Mouse (Mus musculus) right cerebral cortex, postnatal 25 days (tissue): ENCODE measurements at regions not wholly inside any gene's neighbourhood (a gene's known extent, or its start where the extent isn't known, plus 50 kb on each side); places are given as distances from the start of the nearest gene placed in this dataset.
"Not testable (repeated sequence)": the region's sequence is repeated elsewhere in the genome, so short reads cannot be mapped to it uniquely, and the experiment has no call there.

ENCODE experiments used
- DNase-seq: peaks from one replicate; pipeline ENCODE4 v3.0.0; 2022

GRCm38 (mm10) chr4:153831251-153831650 is 125.8 kb upstream of the A430005L14Rik start:
- not testable (repeated sequence) for DNase-seq

GRCm38 (mm10) chr4:153832151-153832550 is 124.9 kb upstream of the A430005L14Rik start:
- no peak for DNase-seq

DNA sequence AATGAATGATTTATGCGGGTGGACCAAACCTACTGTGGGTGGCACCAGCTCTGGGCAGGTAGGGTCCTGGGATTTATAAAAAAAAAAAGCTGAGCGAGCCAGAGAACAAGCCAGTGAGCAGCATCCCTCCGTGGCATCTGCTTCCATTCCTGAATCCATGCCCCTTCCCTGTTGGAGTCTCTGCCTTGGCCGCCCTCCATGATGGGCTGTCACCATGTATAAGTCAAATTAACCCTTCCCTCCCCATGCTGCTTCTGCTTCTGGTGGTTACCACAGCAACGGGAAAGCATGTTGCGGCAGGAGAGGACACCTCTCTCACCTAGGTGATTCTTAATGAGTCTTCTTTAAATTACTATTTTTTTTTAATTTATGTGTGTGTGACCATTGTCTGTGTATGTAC is 112.3 kb upstream of the A430005L14Rik start:
- no peak for DNase-seq

DNA sequence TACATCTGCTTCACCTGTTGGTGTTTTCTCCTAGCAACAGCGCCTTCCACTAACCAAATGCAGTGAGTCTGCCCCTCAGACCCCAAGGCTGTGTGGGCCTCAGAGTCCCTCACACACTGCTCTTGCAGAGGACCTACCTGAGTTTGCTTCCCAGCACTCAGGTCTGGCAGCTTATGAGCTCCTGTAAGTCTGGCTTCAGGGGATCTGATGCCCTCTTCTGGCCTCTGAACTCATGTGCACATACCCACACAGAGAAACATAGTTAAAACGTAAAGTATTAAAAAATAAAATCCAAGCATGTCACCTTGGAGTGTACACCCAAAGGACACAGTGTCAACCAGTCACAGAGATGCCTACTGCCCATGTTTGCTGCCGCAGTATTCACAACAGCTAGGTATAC is 108.8 kb upstream of the A430005L14Rik start:
- no peak for DNase-seq

GRCm38 (mm10) chr4:153850186-153850585 is 106.9 kb upstream of the A430005L14Rik start:
- DNase-seq: no peak

GRCm38 (mm10) chr4:153854084-153854747 is 102.8 kb upstream of the A430005L14Rik start:
- no peak for DNase-seq

DNA sequence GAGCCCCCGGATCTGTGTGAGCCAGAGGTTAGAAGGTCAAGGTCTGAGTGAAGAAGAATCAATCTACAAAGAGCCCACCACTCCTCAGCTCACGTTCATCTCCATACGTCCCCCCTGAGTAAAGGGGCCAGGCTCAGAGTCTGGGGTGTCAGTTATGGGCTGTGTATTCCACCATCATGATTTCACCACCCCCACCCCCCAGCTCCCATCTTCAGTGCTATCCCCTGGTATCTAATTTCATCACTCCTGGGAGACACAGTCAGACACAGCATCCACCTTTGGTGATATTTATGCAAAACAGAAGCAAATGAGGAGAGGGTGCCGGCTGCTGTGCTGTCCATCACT is 102.3 kb upstream of the A430005L14Rik start:
- no peak for DNase-seq

GRCm38 (mm10) chr4:153861420-153861819 is 95.6 kb upstream of the A430005L14Rik start:
- DNase-seq: no peak

DNA sequence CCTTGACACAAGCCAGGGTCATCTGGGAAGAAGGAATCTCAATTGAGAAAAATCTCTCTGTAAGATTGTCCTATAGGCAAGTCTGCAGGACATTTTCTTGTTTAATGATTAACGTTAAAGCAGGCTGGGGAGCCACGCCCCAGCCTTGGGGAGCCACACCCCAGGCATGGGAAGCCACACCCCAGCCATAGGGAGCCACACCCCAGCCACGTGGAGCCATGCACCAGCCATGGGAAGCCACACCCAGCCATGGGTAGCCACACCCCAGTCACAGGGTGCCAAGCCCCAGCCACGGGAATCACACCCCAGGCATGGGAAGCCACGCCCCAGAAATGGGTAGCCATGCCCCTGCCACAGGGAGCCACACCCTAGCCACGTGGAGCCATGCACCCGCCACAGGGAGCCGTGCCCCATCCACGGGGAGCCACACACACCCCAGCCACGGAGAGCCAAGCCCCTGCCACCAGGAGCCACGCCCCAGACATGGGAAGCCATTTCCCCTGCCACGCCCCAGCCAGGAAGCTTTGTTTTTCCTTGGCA is 94.8 kb upstream of the A430005L14Rik start:
- no peak for DNase-seq

DNA sequence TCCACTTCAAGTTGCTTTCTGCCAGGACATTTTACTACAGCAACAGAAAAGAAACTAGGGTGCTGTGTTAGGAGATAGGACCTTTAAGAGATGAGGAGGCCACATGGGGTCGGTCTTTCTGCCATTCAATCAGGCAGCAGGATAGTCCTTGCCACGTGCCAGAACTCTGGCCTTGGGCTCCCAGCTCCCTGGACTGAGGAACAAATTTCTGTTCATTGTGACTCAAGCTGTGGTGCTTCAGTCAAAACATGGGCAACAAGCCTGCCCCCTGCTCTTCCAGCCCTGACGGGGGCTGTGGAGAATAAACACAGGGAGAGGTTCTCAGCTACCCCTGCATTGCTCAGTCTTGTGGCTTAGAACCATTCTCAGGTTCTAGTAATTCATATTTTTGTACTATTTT is 84.7 kb upstream of the A430005L14Rik start:
- no peak for DNase-seq

DNA sequence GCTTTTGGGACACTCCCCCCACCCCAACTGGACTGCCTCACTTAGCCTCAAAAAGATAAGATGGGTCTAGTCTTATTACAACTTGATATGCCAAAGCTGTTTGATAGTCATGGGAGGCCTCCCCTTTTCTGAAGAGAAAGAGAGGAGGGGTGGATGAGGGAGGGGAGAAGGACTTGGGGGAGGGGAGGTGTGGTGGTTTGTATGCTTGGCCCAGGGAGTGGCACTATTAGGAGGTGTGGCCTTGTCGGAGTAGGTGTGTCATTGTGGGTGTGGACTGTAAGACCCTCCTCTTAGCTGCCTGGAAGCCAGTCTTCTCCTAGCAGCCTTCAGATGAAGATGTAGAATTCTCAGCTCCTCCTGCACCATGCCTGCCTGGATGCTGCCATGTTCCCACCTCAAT is 82.0 kb upstream of the A430005L14Rik start:
- DNase-seq: not testable (repeated sequence)

GRCm38 (mm10) chr4:153876954-153877642 is 79.9 kb upstream of the A430005L14Rik start:
- no peak for DNase-seq

DNA sequence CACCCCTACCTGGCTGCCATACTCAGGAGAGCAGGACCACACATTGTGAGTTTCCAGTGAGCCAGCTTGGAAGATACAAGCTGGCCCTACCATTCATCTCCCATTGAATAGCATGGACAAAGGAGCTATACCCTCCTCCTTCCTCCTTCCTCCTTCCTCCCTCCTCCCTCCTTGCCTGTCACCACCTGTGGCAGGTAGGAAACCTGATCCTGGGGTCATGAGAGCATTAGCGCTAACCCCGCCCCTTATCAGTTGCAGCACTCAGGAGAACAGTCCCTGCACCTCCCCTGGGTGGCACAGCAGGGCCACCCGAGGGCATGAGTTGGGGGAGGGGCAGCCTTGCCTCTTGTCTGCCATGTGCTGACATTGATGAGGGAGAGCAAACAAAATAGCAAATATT is 74.0 kb upstream of the A430005L14Rik start:
- no peak for DNase-seq

DNA sequence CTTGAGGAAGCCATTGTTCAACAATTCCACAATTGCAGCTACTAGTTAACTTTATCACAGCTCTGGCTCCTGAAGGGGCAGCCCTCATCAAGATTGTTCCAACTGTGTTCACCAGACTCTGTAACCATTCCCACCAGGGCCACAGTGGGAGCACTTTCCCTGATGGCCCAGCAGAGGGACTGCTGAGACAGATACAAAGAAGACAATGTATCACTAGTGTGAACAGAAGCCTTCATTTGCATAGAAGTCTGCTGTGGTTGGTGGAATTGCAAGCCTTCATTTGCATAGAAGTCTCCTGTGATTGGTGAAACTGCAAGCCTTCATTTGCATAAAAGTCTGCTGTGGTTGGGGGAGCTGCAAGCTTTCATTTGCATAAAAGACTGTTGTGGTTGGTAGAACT is 73.0 kb upstream of the A430005L14Rik start:
- no peak for DNase-seq

GRCm38 (mm10) chr4:153885836-153886235 is 71.2 kb upstream of the A430005L14Rik start:
- DNase-seq: no peak

- DNase-seq: peak; percentile 8
These were observed 66.9 kb upstream of the A430005L14Rik start for GRCm38 (mm10) chr4:153890130-153890529.

DNA sequence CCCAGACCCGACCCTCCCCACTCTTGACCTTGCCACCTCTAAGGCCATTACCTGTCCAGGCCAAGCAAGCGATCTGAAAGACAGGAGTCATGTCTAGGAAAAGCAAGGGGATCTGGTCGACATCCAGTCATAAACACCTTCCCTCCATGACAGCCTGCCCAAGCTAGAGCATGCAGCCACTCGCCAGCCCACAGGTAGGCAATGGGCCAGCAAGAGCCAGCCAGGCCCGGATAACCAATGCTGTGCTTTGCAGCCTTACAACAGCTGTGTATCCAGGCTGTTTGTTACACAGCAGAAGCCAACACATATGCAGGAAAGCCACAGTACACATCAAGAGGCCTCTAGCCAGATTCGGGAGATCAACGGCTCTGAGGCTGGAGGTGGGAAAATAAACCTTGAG is 57.3 kb upstream of the A430005L14Rik start:
- no peak for DNase-seq

DNA sequence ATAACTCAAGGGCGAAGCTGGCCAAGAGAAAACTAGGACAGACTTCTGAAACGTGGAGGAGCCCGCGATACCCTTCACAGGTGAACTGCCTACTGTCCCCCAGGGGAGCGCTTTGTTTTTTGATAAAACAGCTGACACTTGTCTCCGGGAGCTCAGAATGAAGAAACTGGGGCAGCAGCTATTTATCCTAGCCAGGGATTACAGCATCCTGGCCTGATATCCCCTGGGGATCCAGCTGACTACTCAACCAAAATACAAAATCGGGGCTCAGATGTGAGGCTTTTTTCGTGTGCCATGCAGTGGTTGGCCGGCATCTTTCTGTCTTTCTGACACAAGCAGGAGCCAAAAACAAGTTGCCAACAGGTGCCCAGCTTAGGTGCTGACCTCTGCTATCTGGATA is 52.0 kb upstream of the A430005L14Rik start:
- no peak for DNase-seq

DNA sequence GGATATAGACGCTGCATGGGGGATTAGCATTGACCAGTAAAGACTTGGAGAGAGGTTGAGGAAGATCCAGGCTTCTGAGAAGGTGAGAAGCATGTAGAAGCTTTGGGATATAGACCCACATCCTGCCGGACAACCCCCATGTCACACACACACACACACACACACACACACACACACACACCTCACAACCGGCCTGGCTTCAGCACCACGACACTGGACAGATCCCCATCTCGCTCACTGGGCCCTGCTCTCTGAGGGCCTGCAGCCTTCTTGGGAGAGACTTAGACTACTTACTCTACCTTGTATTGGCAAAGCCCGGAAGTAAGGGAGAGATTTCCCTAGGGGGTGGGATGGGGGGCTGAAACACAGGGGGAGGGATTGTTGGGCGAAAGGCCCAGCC is 51.5 kb upstream of the A430005L14Rik start:
- DNase-seq: no peak
